Mouse (Mus musculus) Muller cell, postnatal 12 days (primary cell): Measurements from ENCODE around the gene Espl1.
A peak's percentile ranks its signal among the peaks of the same experiment; 100 is the strongest.

Experiments used
- DNase-seq: peaks from one replicate; pipeline ENCODE4 v3.0.0-alpha.2; 2015; ENCODE audit errors: inconsistent ontology term

Gene Espl1

GRCm38 (mm10) chr15:102295633-102296367 is at the start of gene Espl1:
TSS of gene Espl1 (plus strand) at chr15:102296266.
- peak; percentile 91 for DNase-seq

- peak; percentile 98 for DNase-seq
Measured at GRCm38 (mm10) chr15:102246866-102247251, 49.2 kb upstream of the Espl1 start.

DNA sequence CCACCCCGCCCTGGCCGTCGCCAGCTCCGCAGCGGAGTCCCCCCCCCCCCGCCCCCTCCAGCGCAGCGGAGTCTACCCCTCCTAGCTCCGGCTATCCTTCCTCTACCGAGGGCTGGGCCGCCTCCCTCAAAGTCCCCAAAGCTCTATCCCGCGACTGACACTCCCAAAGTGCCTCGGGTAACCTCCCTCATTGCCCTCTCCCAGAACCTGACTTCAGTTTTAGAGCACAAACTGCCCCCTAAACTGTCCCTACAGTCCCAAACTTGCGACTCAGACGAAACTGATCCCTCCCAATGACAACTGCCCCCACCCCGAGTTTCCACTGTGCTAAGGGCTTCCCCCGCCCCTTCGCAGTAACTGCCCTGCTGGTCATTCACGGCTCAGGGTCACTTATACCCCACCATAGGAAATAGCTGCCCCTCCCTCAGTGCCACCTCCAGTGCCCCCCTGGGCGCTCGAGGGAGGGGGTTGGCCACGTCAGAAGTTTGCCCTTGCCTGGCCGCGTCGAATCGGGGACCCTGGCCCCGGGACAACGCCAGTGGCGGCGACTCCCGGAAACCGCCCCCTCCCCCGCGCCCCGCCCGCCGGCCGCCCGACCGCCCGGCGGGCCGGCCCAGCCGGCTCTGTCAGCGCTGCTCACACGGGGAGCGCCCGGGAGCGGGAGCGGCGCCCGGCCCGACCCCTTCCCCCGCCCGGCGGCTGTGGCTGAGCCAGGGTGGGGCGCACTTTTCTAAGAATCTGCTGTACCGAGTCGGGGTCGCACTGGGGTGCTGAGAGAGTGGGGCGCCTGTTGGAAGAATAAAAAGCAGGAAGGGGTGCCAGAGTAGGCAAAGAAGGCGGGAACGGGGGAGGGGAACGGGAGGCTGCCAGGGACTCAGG is 48.6 kb upstream of the Espl1 start:
- DNase-seq: peak; percentile 85

DNA sequence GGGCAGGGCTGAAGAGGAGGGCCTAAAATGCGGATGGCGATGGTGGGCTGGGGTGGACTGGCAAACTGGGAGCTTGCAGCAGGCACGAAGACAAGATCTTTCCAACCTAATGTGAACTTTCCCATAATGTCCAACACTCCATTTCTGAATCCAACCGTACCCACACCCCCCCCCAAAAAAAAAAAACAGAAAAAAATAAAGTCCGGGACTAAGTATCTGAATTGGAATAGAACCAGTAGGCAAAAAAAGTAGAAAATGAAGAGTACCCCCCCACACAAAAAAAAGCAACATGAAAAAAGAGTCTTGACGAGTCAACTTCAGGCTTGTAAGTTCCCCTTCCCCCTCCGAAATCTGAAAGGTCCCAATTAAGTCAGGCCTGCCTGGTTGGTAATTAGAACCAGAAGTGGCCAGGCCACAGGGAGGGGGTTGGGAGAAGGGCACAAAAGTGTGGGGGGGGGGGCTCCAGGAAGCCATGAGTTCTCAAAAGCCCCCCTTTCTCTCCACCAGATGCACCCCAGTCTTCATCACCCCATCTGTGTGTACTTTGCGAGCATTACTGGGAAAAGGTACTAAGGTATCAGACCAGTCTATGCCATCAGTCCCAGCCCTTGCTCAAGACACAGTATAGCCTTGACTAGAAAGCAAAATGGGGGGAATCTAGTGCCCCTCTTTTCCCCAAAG is 47.8 kb upstream of the Espl1 start:
- peak; percentile 17 for DNase-seq

GRCm38 (mm10) chr15:102248812-102249191 is 47.3 kb upstream of the Espl1 start:
- peak; percentile 59 for DNase-seq

- peak; percentile 56 for DNase-seq
Measured at GRCm38 (mm10) chr15:102249251-102249691, 46.8 kb upstream of the Espl1 start.

DNA sequence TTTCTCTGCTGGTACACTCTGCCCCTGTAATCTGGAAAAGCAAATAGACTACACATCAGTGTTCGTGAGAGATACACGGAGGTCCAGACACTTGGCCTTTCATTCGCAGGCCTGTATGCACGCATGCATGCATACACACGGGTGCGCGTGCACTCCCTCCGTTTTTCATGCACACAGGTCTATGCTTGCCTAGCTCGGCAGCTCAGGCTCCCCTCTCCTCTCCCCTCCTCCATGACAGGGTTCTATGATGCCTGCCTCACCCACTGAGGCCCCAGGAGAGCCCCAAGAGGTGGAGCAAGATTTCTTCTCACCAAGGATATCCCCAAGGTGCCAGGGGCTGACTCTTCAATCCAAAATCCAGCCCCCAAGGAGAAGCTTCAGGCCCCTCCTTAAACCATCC is 46.1 kb upstream of the Espl1 start:
- no peak for DNase-seq

DNA sequence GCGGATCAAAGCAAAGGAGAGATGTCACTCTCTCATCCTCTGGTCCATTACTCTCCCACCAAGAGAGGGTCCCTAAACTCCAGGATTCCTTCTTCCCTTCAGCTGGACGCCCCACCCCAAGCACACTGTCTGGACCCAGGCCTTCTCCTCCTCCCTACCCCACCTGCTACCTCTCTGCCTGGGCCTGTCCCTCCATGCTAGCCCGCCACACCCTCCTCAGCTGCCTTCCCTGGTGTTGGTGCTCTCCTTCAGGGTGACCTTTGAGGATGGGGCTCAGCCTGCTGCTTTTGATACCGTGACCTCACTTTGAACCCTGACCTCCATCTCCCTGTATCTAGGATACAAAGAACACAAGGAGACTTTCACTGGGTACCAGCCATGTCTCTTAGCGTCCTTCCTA is 45.5 kb upstream of the Espl1 start:
- no peak for DNase-seq

DNA sequence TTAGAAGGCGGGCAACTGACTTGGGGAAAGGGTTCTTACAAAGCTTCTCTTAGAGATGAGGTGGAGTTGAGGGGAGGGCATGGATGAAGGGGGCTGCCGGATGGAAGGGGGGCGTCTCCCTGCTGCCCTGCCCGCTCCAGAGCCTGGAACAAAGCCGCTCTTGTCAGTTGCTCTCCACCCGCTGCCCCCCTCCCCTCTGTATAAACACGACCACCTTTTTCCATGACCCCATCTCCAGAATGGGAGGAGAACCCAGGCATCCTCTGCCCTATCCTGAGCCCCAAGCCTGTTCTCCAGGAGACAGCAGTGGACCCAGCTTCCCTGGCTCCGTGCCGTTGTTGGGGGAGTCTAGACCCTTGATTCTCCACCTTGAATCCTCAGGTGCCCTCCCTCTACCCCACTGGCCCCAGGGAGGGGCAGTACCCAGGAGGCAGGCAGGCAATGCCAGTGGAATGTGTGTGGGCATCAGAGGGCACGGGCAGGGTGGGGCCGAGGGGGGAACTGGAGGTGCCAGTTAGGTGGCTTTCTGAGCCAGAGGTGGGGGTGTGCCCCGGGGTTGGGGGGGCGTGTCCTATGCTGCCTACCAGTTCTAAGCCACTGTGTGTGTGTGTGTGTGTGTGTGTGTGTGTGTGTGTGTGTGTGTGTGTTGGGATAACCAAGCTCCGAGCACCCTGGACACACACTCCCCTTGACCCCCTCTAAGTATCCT is 40.4 kb upstream of the Espl1 start:
- DNase-seq: no peak

DNA sequence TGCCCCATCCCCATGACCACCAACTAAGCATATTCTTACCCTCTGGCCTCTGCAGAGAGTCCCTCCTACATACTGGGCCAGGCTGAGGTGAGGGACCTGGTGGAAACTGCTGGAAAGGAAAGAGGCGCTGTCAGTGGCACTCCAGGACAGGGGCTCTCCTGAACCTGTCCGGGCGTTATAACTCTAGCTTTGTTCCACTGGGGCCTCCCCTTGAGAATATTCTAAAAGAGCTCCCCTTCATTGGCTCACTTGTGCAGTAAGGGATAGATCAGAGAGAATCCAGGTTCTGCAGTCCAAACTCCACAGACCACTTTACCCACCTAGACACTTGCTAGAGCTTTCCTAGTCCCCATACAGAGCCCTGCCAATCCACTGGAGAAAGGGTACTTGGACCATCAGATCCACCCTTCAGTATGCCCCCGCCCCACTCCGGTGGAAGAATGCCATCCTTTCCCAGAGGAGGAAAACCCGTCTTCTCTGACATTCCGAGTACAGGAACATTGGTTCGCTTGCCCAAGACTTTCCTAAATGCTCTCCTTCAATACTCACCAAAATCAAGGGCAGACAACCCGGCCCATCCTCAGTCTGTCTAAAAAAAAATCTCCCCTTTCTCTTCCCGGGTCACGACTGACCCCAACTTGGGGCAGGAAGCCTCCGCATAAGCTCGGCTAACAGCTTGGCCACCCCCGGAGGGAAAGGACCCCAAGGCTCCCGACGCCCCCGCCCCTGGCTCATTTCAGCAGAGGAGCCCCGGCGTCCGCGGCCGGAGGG is 39.5 kb upstream of the Espl1 start:
- DNase-seq: peak; percentile 50

DNA sequence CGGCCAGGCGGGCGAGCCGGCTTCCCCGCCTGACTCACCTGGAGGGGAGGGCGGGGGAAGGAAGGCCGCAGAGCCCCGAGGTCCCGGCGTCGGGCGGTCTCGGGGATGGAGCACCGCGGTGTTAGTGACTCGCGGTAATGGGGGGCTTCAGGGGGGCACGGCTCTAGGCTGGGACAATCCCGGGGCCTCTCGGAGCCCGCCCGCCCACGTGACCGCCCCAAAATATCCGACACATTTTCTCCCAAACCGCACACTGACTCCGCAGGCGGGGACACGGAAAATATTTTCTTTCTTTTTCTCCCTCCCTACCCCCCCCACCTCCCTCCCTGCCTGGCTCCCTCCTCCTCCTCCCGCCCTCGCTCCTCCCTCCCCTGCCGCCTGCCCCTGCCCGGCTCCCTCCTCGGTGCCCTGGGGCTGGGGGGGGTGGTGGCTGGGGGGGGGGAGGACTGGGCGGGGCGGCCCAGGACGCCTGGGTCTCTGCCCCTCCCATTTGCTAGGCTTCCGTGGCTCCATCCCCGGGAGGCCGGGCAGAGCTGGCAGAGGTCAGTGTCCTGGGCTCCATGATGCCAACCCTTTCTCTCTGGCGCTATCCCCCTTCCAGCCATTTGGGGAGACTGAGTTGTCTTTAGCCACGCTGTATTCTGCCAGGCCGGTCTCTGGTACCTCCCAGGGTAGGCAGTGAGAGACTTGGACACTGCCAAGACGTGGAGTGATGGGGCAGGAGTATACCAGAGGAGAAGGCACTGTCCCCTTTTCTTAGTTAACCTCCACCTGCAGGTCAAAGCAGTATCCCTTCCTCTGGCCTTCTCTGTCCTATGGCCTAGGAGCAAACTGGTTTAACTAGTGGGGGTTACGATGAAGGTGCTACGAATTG is 38.6 kb upstream of the Espl1 start, which contains the start of gene Rarg:
Rarg (minus strand) TSS at position 316 of the 874 bp plus-strand sequence.
- DNase-seq: peak; percentile 91

- peak; percentile 79 for DNase-seq
Measured at GRCm38 (mm10) chr15:102258076-102258470, 38.0 kb upstream of the Espl1 start.

DNA sequence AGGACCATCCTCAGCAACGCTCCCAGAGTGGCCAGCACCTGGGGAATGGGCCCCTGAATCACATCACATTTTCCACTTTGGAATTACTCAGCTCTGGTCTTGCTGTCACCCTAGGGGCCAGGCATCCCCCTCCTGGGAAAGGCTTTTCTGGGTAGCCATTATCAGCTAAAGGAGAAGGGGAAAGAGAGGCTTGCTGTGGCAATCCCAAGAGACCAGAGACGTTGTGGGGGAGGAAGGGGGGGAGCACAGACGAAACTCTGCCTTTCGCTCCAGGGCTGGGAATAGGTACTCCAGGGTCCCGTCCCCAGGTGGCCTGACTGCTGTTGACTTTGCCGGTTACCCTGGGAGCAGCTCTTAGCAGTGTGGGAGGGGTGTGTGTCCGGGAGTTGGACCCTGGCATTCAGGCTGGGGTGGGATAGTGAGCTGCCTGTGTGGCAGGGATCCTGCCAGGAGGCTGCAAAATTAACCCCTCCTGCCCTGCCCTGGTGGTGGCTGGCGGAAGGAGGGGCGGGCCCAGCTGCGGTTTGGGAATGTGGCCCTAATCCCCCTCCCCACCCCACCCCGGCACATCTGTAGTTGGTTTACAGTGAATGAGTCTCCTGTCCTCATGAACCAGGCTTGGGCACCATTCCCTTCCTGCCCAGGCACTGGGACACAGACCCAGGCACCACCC is 37.3 kb upstream of the Espl1 start:
- DNase-seq: no peak

GRCm38 (mm10) chr15:102262582-102262981 is 33.5 kb upstream of the Espl1 start:
- DNase-seq: no peak

GRCm38 (mm10) chr15:102263037-102263436 is 33.0 kb upstream of the Espl1 start:
- no peak for DNase-seq

- DNase-seq: no peak
Measured at GRCm38 (mm10) chr15:102265548-102265947, 30.5 kb upstream of the Espl1 start.

- DNase-seq: no peak
Measured at GRCm38 (mm10) chr15:102270274-102270960, 25.6 kb upstream of the Espl1 start, which contains the start of gene Gm9918. TSS of gene Gm9918 (plus strand) at chr15:102270563.

DNA sequence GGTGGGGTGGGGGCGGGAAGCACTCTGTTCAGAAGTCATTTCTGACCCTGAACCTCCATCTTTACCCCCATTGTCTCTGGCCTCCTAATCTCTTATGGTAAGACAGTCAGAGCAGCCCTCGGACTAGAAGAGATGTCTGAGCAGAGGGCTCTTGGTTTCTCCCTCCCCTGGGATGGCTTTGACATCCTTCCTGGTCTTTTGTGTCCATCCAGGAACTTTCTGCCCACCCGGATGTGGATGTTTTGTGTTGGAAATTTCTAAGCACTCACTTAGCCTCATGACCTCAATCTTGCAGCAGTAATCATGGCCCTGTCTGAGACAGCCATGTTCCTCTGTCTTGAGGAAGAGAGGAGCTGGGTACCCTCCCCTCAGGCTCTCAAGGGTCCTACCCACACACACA is 24.6 kb upstream of the Espl1 start:
- no peak for DNase-seq
